31 mouse cellular contexts compared by ENCODE assay signal in the genomic region with DNA sequence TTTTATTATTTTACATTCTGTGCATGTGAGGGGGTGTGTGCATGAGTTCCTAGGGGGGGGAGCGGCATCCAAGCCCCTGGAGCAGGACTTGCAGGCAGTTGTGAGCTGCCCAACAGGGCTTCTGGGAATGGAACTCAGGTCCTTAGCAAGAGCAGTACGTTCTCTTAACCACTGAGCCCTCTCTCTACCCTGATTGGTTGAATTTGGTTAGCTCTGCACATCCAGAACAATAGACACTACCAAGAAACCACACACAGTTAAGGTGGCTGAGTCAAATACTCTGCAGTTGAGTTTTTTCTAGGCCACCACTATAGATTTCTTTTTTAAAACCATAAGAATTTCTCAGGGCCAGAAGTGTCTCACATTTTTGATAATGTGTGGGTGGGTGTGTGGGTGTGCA.
"Had no signal": no experiment of that assay in that cellular context is flagged by ENCODE, and none has a peak within 500 bp of the region (broad histone marks: within the 10 kb centered on the region; RNA-seq: fewer than 3 reads in every experiment).

No protein-coding gene starts in this region.

- H3K4me2 ChIP-seq: limb, embryonic 12.5 days; limb, embryonic 13.5 days; limb, embryonic 15.5 days; liver, embryonic 11.5 days; liver, embryonic 12.5 days; liver, embryonic 13.5 days; liver, embryonic 15.5 days; lung, embryonic 14.5 days; lung, embryonic 15.5 days; midbrain, embryonic 12.5 days; midbrain, embryonic 13.5 days; midbrain, embryonic 15.5 days had no signal

- H3K36me3 ChIP-seq: limb, embryonic 10.5 days; limb, embryonic 12.5 days; limb, embryonic 13.5 days; limb, embryonic 15.5 days; liver, embryonic 12.5 days; liver, embryonic 13.5 days; liver, embryonic 15.5 days; lung, embryonic 15.5 days; midbrain, embryonic 10.5 days; midbrain, embryonic 12.5 days; midbrain, embryonic 13.5 days; midbrain, embryonic 15.5 days had no signal

- H3K4me3 ChIP-seq: left cerebral cortex, adult 2 months; limb, embryonic 10.5 days; limb, embryonic 12.5 days; limb, embryonic 13.5 days; limb, embryonic 15.5 days; liver, embryonic 12.5 days; liver, embryonic 13.5 days; liver, embryonic 15.5 days; lung, embryonic 15.5 days; megakaryocyte, embryonic 14.5 days; midbrain, embryonic 10.5 days; midbrain, embryonic 12.5 days; midbrain, embryonic 13.5 days; midbrain, embryonic 15.5 days; myocyte had no signal

- ATAC-seq: liver, embryonic 12.5 days; liver, postnatal 0 days; lung, postnatal 0 days; midbrain, embryonic 13.5 days; midbrain, embryonic 15.5 days; midbrain, embryonic 16.5 days had no signal

- DNase-seq: left cerebral cortex, postnatal 4 days; liver; liver, embryonic 13.5 days; liver, postnatal 0 days; lung, adult 18-20 months; lung, adult 2 months; lung, embryonic 14.5 days; lung, postnatal 10 days; lung, postnatal 14 days; lung, postnatal 36 days; lung, postnatal 4 days; midbrain, embryonic 14.5 days had no signal

- H3K27me3 ChIP-seq: limb, embryonic 12.5 days; limb, embryonic 13.5 days; limb, embryonic 15.5 days; liver, embryonic 12.5 days; liver, embryonic 13.5 days; liver, embryonic 15.5 days; lung, embryonic 15.5 days; megakaryocyte, embryonic 14.5 days; midbrain, embryonic 12.5 days; midbrain, embryonic 13.5 days; midbrain, embryonic 15.5 days had no signal

- H3K9me3 ChIP-seq: limb, embryonic 10.5 days; limb, embryonic 12.5 days; limb, embryonic 13.5 days; limb, embryonic 15.5 days; liver, embryonic 12.5 days; liver, embryonic 13.5 days; liver, embryonic 15.5 days; lung, embryonic 15.5 days; megakaryocyte, embryonic 14.5 days; midbrain, embryonic 10.5 days; midbrain, embryonic 12.5 days; midbrain, embryonic 13.5 days; midbrain, embryonic 15.5 days had no signal

- H3K9ac ChIP-seq: limb, embryonic 12.5 days; limb, embryonic 13.5 days; limb, embryonic 15.5 days; liver, embryonic 12.5 days; liver, embryonic 13.5 days; liver, embryonic 14.5 days; liver, embryonic 15.5 days; liver, postnatal 0 days; lung, embryonic 14.5 days; lung, embryonic 15.5 days; midbrain, embryonic 12.5 days; midbrain, embryonic 13.5 days; midbrain, embryonic 15.5 days had no signal

- H3K4me1 ChIP-seq: limb, embryonic 10.5 days; limb, embryonic 12.5 days; limb, embryonic 13.5 days; limb, embryonic 15.5 days; liver, embryonic 12.5 days; liver, embryonic 13.5 days; liver, embryonic 15.5 days; lung, embryonic 15.5 days; megakaryocyte, embryonic 14.5 days; midbrain, embryonic 10.5 days; midbrain, embryonic 12.5 days; midbrain, embryonic 15.5 days had no signal

- H3K27ac ChIP-seq: left cerebral cortex, adult 2 months; limb, embryonic 10.5 days; limb, embryonic 12.5 days; limb, embryonic 13.5 days; limb, embryonic 15.5 days; liver, embryonic 12.5 days; liver, embryonic 13.5 days; liver, embryonic 14.5 days; liver, embryonic 15.5 days; lung, embryonic 15.5 days; macrophage; midbrain, embryonic 10.5 days; midbrain, embryonic 12.5 days; midbrain, embryonic 13.5 days; midbrain, embryonic 15.5 days had no signal
